Mouse (Mus musculus) T-helper 17 cell (primary cell): ENCODE data around the gene Dmap1.

ENCODE experiments used
- in situ Hi-C, 2 experiments: fragments of 300-600 bp; cut with MboI, MseI; formaldehyde crosslinking; loops; 1 replicate in 1 of 2; 2 replicates in 1 of 2; pipeline ENCODE4 v1.15.1; 2025; ENCODE audit warnings: high pct_unique_total_duplicates in 2 of 2

The Dmap1 gene

DNA sequence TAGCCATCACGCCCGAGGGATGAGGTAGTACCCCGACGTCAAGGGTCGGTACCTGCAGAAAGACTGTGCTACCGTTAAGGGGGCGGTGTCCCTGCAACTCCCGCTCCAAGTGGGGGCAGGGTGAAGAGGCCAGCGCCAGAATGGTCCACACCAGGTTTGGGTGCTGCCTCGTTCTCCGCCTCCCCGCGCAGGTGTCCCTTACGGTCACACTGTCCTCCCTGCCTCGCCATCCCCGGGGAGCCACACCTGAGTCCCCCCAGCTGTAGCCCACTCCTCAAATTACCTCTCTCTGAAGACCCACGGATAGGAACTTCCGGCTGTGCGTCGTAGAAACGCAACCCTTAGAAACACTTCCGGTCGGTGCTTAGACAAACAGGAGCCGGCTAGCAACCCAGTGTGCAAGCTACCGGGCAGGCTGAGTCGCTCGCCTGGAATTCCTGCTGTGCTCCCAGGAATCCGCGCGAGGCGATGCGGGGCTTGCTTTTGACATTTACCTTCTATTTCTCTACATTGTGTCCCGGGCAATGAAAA lies at the start of gene Dmap1:
Dmap1 (minus strand) TSS at position 343 of the 531 bp plus-strand sequence.
- in situ Hi-C loops: no loop called here

DNA sequence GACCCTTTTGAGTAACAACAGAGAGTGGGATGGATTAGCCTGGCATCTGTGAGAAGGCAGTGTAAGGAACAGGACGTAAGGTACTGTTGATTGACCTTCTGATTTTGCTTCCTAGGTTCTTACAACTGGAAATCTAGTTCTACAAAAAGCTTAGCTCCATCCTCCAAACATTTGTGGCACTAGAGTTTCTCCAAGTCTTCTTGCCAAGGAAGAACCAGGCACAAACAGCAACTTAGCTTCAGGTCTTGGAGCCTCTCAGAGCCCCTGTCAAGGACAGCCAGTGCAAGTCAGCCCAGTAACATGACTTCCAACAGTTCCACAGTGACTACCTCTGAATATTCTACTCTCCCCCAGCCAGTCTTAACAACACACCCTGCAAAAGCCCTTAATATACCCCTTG lies 42.0 kb upstream of the Dmap1 start, which contains the start of gene Gm12845:
Gm12845 (plus strand) TSS at position 301 of the 400 bp plus-strand sequence.
- in situ Hi-C loops: no loop called here

DNA sequence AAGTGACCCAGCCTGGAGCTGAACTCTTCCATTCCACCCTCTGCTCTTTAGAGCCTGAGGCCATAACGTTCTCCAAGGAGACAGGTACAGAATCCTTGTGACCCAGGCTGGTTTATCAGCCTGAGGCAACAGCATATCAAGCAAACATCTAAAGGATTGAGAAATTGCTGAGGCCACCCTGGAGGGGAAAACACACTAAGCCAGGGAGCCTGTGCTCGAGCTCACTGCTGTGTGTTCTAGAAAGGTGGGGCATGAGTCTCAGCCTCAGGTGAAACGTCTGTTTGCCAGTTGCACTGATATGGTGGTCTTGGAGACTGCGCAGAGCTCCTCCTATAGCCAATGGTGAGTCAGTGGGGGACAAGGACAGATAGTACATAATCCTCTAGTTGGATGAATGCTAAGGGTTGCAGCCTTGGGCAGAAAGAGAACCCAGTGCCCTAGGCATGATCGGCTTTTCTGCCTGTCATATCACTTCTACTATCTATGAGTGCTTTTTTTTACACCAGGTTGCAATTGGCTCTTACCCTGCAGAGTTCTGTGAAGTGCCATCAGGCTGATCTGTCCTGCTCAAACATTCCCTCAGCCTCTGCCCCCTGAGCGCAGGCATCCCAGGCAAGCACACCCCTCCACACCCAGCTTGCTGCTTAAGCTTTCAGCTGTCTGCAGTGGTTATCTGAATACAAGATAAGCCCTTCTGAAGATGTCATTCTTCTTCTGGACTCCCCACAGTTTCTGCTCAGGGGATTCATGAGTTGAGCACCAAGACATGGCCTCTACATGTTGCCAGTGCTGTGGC lies 31.4 kb upstream of the Dmap1 start:
- in situ Hi-C loops: loop anchor here in 1 of 2 experiments (5.0 kb wide), 1 partner anchor 64 kb away; no protein-coding TSS in a partner anchor

DNA sequence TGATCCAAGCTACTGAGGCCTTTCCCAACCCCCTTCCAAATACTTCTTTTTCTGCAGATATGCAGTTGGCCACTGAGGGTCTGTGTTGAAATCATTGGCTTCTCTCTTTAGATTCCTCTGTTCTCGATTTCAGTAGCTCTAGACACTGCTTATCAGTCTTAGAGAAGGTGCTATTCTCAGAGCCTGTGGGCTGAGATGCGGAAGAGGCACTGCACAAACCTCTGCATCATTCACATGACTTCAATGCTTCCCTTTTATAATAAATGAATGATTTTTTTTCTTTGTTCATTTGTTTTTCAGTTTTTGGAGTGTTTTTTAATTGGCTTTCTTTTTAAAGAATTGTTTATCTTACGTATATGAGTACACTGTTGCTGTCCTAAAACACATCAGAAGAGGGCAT lies 30.2 kb upstream of the Dmap1 start:
- in situ Hi-C loops: loop anchor here in 1 of 2 experiments (5.0 kb wide), 1 partner anchor 65 kb away; no protein-coding TSS in a partner anchor

DNA sequence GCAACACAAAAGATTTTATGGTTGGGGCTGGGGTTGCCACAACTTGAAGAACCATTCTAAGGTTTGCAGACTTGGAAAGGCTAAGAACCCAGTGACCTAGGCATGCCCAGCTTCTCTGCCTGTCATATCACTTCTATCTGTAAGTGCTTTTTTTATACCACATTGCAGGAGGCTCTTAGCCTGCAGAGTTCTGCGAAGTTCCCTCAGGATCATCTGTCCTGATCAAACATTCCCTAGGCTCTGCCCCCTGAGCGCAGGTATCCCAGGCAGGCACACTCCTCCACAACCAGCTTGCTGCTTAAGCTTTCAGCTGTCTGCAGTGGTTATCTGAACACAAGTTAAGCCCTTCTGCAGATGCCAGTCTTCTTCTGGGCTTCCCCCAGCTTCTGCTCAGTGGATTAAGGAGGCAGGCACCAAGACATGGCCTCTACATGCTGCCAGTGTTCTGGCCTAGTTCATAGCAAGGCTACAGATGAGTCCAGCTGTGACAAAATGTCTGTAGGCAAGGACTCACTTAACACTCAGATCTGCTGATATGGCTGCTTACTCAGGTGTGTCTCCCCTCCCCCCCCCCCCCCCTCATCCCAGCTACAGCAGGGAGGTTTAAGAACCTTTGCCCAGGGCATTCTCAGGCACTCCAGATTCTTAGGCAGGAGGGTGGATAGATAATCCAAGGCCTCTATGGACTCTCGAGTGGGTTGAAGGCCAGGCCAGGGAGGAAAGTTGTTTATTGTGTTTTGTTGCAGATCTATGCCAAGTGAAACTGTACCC lies 26.9 kb upstream of the Dmap1 start:
- in situ Hi-C loops: loop anchor here (5.0 to 10.0 kb wide), 2 partner anchors 86 to 153 kb away; no protein-coding TSS in a partner anchor

DNA sequence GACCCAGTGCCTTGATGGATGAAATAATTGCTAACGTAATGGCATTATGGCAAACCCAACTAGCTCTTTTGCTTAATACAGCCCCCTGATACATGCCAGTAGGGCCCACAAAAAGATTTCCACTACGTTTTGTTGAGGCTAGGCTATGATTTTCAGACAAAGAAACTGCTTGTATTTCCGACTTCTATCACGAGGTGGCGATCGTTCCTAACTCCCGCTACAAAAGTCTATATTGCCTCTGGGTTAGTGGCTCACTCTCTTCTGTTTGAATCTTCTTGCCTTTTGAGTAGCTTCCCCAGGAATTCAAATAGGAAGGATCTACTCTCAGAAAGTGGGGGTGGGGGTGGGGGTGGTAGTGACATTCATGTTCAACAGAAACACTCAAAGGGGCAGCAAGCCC lies 23.3 kb upstream of the Dmap1 start:
- in situ Hi-C loops: loop anchor here (5.0 to 10.0 kb wide), 2 partner anchors 89 to 157 kb away; no protein-coding TSS in a partner anchor

DNA sequence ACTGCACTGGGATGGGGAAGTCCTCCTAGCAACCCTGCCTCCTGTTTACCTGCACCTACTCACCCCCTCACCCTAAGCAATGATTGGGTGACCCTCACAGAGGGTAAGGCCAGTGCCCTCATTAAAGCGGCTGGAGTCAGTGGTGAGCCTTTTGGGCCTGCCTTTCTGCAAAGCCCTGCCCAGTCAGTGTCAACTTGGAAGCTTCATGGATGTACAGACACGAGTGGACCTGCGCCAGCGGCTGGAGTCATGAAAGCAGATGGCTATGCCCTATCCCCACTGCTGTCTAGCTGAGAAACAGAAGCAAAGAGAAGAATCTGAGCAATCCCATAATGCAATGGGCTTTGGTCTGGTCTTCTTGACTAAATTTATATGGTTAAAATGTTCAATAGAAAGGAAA lies 4.3 kb upstream of the Dmap1 start:
- in situ Hi-C loops: no loop called here

DNA sequence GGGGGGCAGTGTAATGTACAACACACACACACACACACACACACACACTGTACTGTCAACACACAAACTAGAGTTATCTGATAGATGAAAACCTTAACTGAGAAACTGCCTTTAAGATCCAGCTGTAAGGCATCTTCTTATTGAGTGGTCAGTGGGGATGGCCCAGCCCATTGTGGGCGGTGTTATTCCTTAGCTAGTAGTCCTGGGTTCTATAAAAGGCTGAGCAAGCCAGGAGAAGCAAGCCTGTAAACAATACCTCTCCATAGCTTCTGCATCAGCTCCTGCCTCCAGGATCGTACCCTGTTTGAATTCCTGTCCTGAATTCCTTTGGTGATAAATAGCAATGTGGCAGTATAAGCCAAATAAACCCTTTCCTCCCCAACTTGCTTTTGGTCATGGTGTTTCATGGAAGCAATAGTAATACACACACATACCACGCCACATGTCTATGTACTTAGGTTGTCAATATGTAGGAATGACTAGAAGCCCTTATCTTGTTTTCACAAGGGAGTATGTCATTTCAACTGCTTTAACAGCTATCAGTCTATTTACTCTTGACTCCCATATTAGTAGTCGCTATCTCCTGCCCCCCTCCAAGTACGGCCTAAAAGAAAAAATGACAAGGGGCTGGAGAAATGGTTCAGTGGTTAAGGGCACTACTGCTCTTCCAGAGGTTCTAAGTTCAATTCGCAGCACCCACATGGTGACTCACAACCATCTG lies 1.1 kb upstream of the Dmap1 start:
- in situ Hi-C loops: no loop called here

DNA sequence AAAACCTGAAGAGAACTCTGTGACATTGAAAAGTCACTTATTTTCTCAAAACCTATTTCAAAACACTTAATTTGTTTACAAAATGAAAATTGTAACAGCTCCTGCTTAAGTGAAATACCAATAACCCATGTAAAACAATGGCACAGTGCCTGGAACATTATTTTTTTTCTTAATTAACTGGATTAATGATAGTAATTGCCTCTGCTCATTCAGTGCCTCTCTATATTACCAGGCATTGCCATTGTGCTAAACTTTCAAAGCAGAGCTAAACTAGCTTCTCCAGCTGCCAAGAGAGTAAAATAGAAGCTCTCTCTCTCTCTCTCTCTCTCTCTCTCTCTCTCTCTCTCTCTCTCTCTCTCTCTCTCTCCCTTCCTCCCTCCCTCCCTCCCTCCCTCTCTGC lies 390 bp upstream of the Dmap1 start:
- in situ Hi-C loops: no loop called here

DNA sequence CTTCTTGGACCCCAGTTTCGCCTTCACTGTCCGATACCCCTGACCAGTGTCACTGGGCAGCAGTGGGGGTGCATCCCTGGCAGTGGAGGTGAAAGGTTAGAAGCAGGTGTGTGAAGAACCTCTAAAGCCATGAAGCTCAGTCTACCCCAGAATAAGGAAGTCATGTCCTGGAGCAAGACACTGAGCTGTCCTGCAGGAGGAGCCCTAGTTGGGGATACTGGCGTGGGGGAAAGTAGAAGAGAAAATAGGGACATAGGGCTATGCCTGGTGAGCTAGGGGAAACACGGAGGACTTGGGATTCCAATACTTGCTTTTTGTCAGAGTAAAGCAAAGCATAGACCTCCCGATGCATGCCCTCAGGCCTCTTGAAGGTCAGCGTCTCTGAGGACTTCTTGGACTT lies 1.1 kb downstream of the Dmap1 start:
- in situ Hi-C loops: no loop called here

DNA sequence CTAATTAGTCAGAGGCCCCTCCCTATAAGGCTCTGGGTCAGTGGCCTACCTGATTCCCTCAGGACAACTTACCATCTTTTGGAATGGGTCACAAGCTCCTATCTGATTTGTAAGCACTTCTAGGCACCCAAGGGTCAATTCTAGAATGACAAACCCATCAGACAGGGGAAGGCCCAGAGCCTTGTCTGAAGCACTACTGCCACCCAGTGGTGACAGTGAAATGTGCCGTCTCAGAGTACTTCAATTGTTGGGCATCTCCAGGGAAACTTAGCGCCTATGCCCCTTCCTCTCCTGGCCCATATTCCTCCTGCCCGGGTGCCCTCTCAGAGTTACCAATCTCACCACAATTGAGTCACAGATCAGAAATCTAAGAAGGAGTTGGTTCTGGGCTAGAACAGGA lies 5.2 kb downstream of the Dmap1 start:
- in situ Hi-C loops: no loop called here

DNA sequence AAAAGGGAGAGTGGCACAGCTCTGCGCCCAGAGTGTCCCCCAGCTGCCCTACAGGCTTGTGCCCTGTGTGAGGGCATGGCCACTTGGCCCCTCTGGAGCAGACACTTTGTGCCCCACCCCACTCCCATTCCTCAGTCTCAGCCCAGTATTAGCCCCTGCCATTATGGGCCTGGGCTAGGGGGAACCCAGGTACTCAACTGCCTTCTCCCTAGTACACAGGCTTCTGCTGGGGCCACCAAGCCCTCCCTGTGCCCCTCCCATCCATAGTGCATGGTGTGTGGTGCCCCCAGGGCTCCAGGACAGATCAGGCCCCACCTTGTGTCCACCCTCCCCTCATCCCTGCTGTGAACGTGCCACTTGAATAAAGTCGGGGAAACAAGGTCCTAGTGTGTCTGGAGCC lies 8.2 kb downstream of the Dmap1 start:
- in situ Hi-C loops: no loop called here

DNA sequence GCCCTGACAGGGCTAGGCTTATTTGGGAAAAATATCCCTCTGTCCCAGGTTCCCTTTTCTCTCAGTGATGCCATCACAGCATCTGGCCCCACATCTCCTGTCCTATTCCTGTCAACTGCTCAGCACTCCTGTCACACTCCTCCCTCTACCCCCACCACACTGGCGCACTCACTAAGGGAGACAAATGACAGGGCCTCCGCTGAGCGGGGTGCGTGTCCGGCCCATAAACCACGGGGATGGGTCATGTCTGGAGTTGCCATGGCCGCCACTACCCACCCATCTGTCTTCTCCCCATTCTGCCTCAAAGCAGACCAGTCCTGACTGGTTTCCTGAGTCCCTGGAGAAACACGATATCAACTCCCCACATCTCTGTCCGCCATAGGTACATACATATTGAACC lies 10.0 kb downstream of the Dmap1 start:
- in situ Hi-C loops: no loop called here

DNA sequence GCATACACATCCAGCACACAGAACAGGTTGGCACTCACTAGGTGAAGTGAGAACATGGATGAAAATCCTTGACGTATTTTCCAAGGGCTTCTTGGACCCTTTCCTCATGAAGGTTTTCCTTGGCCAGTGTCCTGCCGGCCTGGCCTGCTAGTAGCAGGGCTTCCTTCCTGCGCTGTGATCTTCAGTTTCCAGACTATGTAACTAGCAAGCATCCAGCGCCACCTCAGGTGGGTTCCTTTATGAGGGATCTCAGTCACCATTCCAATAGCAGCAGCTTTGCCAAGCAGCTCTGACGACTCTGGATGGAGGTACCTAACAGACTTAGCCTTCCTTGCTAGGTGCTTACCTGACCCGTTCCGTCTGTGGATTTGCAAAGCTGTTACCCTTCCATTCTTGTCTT lies 12.2 kb downstream of the Dmap1 start:
- in situ Hi-C loops: no loop called here

DNA sequence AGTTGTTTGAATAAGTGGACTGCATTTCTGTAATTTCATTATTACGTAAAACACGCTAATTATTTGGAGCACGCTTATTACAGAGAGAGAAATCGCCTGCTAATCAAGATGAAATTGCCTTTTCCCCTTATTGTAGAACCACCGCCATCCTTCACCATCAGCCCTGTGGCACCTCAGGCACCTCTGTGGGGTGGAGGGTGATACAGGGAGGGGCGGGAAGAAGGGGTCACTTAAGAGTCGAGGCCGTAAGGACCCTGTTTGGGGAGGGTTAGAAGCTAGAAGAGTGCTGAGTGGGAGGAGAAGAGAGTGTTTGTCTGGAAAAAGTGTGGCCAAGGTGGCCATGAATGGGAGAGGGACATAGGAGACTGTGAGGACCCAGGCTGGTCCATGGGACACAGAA lies 16.0 kb downstream of the Dmap1 start:
- in situ Hi-C loops: no loop called here

DNA sequence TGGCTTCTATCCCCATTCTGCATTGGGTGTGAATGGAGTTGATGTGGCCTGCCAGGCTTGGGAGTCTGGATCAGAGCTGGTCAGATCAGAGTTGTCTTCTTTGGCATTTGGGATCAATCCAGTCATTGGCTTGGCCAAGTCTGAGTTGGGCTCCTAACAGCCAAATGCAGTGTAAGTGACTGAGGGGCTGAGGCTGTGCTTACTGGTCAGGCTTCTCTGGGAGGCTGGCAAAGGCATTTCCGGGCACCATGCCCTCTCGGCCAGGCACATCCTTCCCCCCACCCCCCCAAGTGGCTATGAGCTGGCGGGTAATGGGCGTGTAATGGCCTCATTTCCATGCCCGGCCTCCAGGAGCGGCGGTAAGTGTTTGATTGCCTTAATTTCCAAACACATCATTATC lies 16.5 kb downstream of the Dmap1 start:
- in situ Hi-C loops: no loop called here

DNA sequence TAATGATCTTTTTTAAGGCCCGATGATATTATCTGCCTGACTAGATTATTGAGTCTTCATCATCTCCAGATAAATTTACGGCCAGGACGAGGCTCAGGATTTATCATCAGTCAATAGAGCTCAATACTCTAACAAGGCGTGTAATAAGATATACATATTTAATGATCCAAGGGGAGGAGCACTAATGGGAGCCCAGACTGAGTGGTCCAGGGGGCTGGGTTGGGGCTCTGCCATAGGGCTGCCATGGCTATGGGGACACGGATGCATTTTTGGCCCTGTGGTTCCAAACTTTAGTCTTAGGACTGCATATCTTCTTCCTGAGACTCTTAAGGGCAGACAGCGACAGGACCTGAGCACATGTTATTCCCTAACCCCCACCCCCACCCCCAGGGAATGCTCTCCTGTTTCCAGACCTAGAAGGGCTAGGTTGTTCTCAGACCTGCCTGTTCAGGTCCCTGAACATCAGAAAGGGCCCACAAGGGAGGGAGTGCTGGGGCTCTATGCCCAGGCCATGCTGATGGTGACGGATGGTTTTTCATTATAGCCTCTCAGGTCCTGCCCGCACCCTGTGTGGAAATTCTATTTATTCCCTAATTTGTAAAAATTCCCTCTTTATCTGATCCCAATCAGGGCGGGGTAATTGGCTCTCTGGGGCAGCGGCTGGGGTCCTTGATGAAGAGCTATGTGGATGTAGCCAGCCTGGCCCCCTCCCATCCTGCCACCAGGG lies 17.5 kb downstream of the Dmap1 start:
- in situ Hi-C loops: no loop called here

DNA sequence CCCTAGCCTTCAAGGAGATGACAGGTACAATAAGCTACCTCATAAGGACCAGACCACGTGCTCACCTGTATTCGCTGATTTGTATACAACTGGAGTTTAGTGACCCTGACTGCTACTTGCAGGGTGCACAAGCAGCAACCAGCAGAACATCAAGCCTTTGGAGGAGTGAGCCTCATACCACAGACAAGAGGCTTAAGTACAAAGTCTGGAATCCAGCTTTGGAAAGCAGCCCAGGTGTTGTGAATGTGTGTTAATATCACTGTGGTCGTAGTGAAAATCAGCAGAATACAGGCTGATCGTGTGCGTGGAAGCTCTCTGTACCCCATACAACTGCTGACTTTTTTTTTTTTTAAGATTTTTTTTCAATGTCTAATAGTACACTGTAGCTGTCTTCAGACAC lies 22.1 kb downstream of the Dmap1 start:
- in situ Hi-C loops: no loop called here

DNA sequence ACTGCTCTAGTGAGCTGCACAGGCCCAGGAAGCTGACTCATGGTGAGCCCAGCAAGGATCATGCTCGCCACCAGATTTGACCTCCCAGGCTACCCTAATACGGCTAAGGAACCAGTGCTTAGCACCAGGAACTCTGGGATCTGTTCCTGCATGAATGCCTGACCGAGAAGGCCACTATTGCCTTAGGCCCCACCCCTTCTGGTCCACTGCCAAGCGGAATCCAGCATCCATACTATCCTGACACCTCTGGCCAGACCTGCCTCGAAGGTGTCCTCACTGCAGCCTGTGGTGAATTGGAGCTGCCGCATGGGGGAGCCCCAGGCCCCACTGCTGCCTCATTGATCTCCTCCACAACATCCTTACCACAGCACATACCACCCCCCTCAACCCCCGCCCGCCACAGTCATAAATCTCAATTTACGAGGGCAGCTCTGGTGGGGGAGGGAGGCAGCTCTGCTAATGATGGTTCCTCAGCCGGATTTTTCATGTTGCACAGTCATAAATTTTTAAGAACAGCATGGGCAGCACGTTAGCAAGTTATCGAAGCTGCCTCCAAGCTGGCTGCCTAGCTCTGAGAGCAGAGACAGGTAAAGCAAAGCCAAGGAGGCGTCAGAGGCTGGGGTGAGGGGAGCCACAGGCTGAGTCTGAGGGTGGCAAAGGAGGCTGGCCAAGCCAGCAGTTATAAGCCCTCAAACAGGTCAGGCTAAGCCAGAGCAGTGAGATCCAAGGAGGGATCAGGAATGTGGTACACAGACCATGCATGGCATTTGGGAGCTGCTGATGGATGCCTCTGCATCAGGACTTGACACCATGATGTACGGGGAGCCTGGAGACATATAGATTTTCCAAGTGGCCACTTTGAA lies 23.3 kb downstream of the Dmap1 start:
- in situ Hi-C loops: no loop called here

DNA sequence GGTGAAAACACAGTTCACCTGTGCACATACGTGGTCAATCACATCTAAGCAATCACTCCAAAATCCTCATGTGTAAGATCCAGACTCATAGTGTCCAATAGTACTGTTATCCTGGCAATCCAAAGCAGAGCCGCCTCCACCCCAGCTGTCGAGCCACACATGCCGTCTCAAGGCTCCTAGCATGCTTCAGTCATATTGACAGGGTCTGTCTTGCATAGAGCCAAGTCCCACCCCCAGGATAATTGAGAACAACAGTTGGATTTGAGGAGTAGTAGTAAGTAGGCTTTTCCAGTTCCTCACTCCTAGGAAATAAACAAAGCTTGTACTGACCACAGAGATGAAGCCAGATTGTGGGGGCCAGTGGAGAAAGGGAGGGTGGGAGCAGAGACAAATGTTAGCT lies 24.4 kb downstream of the Dmap1 start:
- in situ Hi-C loops: no loop called here
